Comparison of ENCODE assay signal across 8 mouse cellular contexts in the genomic region with DNA sequence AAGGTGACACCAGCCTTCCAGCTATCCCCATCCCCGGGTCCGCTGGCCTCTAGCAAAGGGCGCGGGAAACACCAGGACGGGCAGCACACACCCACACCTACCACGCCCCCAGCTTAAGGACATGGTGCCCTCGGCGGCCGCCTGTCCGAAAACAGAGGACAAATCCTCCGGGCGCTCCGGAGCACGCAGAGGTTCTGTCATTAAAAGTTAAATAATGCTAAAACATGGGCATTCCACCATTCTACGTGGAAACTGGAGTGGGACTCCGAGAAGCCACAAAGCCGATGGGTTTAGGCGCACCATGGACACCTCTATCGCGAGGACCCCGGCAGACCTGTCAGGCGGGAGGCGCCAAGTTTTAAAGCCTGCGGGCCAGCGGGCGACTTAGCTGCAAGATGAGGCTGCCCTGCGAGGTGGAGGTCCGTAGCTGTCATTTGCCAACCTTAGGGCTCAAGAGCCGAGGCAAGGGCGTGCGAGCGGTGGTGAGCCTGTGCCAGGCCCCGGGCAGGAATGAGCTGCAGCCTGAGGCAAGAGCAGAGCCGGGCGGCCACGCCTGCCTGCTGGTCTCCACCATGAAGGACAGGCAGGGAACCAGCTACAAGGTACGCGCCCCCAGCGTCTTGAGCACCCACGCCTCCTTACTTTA. TPM values are rescaled to one million over a fixed set of nuclear protein-coding genes. Genes with fewer than 3 reads are reported as not detected.
DNase-seq lines count a peak whose midpoint lies in the region; ATAC-seq lines count a peak whose summit lies in the region.

Lrr1 (plus strand) TSS at position 354 of the 646 bp plus-strand sequence.

- ATAC-seq in inflammation-experienced regulatory T-cells, adult 6 months, result peak; percentile 83
- ATAC-seq in megakaryocyte progenitor cell, adult 5-6 weeks (replicated peaks; ENCODE audit: poor library complexity), result peak; percentile 90

- peak; percentile 80 to 82 for DNase-seq in adrenal gland, adult 18-20 months (ENCODE audit: low spot score in 2 of 2)
- DNase-seq in embryo, embryonic 10.5 days (ENCODE audit: low spot score), result peak; percentile 89
- peak; percentile 87 for DNase-seq in gastrocnemius, postnatal 14 days
- peak; percentile 70 to 85 for DNase-seq in left cerebral cortex, postnatal 10 days (ENCODE audit: extremely low spot score in 1 of 2, low spot score in 2 of 2)
- DNase-seq in right cerebral cortex, postnatal 10 days (ENCODE audit: low spot score in 2 of 2), result peak; percentile 82 to 86
- peak; percentile 84 for DNase-seq in urinary bladder, postnatal 14 days (ENCODE audit: low spot score)

- intact Hi-C loops in gastrocnemius, postnatal 14 days (cut with DNase I; ENCODE audit: low total_unique reads), result no loop called here
- intact Hi-C loops in left cerebral cortex, postnatal 10 days (cut with DNase I), result no loop called here

RNA-seq across cellular contexts. Expression of gene Lrr1, which starts in this region (rescaled TPM):
- not detected for total RNA-seq in adrenal gland, adult 18-20 months (2021)
- under 1 TPM; 0.27 to 0.31 TPM for total RNA-seq in gastrocnemius, postnatal 14 days (2021)
- 1 to 10 TPM in 2 of 3 experiments, not detected in 1; 1.5 to 8.2 TPM for polyA plus RNA-seq in inflammation-experienced regulatory T-cells, adult 6 months (2017; shearing (Covaris generic))
- total RNA-seq in left cerebral cortex, postnatal 10 days (2021), result under 1 TPM in 1 of 2 experiments, not detected in 1; 0.22 TPM
- total RNA-seq in megakaryocyte progenitor cell, adult 5-6 weeks (2015), result 32.3 and 40.5 TPM in 2 replicates
- 11.6 and 17.9 TPM in 2 replicates for total RNA-seq in megakaryocyte progenitor cell, adult 5-6 weeks (2017)

Comparison
In these comparisons a context has a peak if more than half of its experiments do, and no peak if none do; other contexts are left out.
1. Peak in every context shown above with its lines: DNase-seq and ATAC-seq.
2. RNA of gene Lrr1 (total RNA-seq): 11.6 to 40.5 TPM in megakaryocyte progenitor cell, adult 5-6 weeks; 0.27 to 0.31 TPM in gastrocnemius, postnatal 14 days, 0.22 TPM in left cerebral cortex, postnatal 10 days and not detected in adrenal gland, adult 18-20 months; every median in the first group is over 4 times any median in the second.
3. Peak in DNase-seq in adrenal gland, adult 18-20 months; RNA of the gene not detected or under 1 TPM.
4. Peak in DNase-seq in gastrocnemius, postnatal 14 days; RNA of the gene not detected or under 1 TPM.
5. Peak in DNase-seq in left cerebral cortex, postnatal 10 days; RNA of the gene not detected or under 1 TPM.